Mouse (Mus musculus) left cerebral cortex, postnatal 14 days (tissue): ENCODE data around the gene Tex2. TPM values are rescaled to one million over a fixed set of nuclear protein-coding genes. Genes with fewer than 3 reads are reported as not detected.
A peak's percentile ranks its signal among the peaks of the same experiment; 100 is the strongest.

Source experiments
- DNase-seq, 2 experiments: peaks; one replicate each; pipeline ENCODE4 v3.0.0; 2021 to 2022; ENCODE audit warnings: low spot score in 2 of 2, mixed read lengths in 1 of 2
- intact Hi-C: fragments of 180-260 bp; cut with DNase I; formaldehyde crosslinking; loops from one replicate; pipeline ENCODE4 v1.15.1; 2025
- total RNA-seq, 2 experiments: library from RNA; stranded (reverse); gene quantifications; 2 replicates each; pipeline ENCODE4 v1.2.3; 2021

The Tex2 gene
- total RNA-seq, 2 experiments from 2014 or later = 98.0 to 102 TPM

DNA sequence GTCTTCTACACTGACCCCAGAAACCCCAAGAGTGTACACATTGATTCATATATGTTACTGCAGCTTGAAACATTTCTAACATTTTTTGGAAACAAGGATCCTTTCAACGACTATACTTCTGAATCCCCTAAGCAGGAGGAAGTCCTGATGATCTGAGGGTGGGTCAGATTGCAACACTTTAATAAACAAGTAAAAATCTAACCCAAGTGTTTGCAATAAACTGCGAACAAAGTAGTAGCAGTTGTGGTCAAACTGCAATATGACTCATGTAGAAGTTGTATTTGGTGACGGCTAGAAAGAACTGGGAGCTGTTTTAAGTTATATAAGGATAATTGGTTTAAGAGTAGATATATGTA is 132.7 kb downstream of the Tex2 start:
- intact Hi-C loops = loop anchor here (10.0 kb wide), 1 partner anchor 264 kb away; no protein-coding TSS in a partner anchor
- no peak for DNase-seq

DNA sequence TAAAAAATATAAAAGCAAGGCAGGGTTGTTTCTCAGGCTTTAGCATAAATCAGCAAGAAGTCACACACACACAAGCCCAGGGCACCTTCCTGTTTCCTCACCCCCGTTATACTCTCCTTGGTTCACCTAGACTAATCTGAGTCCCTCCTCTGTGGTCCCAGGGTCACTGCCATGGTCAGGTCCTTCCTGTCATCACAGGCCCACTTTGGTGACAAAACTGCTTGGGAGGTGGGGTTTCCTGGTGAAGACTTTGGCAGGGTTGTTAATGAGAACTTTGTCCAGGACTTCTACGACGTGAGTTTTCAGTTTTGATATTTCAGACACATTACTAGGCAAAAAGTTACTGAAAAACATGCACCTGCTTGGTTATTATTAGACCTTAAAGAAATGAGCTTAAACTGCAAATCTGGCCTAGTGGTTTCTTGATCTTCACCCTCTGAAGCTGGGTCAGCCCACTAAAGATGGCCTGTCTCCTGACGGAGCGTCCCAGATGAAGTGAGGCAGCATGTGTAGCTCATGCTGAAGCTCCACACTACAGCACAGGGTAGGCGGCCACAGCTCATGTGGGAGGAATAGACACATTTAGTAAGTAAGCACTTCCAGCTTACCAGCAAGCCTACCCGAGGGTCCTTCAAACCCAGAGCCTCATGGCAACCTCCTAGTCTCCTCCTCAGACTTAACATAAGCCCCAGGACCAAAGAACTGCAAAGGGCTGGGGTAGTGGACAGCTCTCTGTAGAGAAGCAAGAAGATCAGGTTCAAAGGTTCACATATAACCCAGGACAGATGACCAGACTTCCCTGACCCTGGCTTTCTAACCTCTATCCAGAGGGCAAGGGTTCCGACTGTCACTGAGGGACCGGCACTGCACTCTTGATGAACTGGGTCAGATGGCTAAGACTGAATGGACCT is 133.3 kb downstream of the Tex2 start:
- intact Hi-C loops = loop anchor here (10.0 kb wide), 1 partner anchor 265 kb away; no protein-coding TSS in a partner anchor
- DNase-seq = no peak

DNA sequence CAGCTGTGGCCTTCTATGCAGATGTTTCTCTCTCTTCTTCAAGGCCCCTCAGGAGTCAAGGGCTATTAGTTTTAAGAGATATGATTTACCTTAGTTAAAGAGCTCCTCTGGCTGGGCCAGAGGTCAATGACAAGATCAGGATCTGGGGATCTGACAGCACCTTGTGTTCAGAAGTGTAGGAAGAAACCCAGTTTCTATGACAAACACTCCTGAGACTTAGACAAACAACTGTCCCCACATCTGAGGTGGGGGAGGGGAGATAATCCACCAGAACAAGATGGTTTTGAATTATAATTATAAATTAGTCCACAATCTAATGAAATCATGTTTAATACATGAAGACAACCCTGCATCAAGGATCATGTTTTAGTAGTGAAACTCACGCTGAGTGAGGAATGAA is 134.5 kb downstream of the Tex2 start:
- no peak for DNase-seq
- intact Hi-C loops = no loop called here

DNA sequence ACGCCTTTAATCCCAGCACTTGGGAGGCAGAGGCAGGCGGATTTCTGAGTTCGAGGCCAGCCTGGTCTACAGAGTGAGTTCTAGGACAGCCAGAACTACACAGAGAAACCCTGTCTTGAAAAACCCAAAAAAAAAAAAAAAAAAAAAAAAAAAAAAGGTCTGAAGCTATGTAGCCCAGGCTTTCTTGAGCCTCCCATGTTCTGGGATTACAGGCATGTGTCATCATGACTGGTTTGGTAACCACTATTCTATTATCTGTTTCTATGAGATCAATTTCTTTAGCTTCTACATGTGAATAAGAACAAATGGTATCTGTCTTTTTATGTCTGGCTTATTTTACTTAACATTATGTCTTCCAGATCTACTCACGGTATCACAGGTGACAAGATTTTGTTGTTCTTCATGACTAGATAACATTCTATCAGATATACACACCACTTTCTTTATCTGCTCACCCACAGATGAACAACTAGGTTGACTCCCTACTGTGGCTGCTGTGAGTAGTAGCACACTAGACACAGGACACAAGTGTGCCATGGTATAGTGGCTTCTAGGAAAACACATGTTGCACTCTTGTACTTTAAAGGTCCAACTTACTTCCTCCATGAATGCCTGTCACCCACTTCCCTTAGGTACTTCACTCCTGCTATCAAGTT is 135.6 kb downstream of the Tex2 start:
- intact Hi-C loops = no loop called here

DNA sequence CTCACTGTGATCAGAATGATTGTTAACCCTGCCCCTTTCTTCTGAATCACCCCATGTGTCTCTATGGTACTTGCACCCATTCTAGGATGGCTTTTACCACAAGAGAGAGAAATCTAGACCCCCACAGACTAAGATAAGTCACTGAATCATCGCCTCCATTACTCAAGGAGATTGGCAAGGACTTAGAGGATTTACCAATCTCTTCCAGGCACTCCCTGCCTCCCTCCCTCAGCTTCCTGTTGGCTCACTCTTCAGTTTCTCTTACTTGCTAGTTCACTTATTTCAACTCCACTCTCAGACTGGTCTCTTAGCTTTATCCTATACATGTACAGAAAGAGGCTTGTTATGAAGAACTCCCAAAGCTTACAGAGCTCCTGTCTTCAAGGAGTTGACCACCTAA is 137.9 kb downstream of the Tex2 start:
- intact Hi-C loops = no loop called here
- DNase-seq = no peak

More for the DNA sequence above, 135.6 kb downstream of the Tex2 start:
- no peak for DNase-seq

DNA sequence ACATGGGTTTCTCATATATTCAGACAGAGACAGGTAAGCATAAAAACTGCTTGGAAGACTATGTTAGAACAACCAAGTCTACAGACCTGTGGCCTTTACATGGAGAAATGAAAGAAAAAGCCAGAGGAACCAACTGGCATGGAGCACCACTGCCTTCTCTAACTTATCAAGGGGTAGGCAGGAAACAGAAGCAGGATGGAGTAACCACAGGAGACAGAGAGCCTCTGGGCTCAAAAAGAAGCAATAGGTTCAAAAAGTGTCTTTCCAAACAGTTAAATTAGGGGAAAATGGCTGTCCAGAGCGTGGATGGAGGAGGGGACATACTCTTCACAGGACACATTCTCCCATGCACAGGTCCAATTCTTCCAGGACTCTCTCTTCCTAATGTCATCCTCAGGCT is 141.6 kb downstream of the Tex2 start:
- no peak for DNase-seq
- intact Hi-C loops = no loop called here

DNA sequence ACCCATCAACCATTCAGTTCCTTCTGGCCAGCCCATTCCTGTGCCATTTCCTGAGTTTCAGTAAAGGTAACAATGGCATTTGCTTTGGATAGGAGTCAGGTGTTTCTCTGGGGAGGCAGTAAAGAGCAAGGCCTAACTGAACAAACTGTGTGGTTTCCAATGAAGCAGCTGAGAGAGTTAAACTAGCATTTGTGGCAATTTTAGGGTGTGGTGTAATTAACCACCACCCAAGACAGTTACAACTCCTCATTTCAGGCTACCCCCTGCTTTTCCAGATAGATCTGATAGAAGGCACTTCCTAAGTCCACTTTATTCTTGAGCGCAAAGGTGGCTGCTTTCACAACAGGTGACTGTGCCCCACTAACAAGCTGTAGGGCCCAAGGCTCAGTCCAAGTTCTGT is 144.7 kb downstream of the Tex2 start:
- no peak for DNase-seq
- intact Hi-C loops = no loop called here

DNA sequence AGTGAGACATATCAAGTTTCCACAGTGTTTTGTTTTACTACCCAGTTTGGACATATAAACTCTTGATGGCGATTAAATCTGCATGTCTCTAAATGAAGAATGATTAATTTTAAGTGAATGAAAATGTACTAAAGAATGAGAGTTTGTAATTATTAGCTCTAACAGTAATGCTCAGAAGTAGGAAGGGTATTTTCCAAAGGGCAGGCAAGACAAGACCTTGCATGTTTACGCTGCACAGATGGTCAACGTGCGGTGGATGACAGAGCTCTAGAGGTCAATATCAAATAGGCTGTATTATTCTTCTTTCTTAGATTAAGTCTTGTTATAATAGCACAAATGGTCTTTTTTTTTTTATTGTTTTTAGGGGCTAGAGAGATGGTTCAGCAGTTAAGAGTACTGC is 147.3 kb downstream of the Tex2 start:
- DNase-seq = no peak
- intact Hi-C loops = no loop called here

DNA sequence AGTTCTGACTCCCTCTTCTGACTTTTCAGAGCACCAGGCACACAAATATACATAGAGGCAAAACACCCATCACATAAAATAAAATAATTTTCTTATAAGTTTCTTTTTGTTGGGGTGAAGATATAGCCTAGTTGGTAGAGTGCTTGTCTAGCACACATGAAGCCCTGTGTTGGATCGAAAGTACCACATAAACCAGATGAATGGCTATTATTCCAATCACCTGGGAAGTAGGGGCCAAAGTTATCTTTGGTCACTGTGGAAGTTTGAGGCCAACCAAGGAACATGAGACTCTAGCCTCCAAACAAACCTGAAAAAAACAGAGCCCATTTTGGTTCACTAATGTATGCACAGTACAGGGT is 147.7 kb downstream of the Tex2 start:
- no peak for DNase-seq
- intact Hi-C loops = no loop called here

DNA sequence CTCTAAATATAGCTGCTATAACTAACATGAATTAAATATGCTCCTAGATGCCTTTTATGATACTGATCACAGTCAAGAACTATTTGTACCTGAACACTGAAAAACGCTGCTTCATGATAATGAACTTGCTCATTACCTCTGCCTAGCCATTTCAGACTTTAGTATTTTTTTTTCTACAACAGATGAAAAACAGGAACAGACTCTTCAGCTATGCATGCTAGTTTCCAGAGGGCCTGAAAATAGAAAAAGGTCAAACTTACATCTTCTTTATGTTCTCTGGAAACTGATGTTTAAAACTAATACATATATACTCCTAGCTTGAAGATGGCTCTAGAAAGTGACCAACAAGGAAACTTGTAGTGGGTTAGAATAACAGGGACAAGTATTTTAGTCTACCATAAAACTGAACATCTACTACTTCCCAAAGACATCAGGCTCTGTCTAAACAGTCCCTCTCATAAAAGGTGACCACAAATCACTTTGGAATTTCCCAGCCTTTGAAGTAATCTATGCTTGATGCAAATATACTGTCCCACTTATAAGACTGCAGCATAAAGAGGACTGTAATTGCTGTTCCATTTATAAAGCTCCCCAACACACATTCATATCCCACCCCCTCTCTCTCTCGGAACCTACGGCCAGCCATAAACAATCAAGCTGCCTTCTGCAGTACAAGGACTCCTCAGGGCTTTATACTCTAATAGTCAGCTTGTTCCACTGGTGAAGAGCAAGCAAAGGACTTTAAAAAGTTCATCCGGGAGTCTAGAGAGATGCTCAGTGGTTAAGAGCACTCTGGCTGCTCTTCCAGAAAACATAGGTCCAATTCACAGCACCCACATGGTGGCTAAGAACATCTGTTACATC is 148.3 kb downstream of the Tex2 start:
- DNase-seq = no peak
- intact Hi-C loops = no loop called here

DNA sequence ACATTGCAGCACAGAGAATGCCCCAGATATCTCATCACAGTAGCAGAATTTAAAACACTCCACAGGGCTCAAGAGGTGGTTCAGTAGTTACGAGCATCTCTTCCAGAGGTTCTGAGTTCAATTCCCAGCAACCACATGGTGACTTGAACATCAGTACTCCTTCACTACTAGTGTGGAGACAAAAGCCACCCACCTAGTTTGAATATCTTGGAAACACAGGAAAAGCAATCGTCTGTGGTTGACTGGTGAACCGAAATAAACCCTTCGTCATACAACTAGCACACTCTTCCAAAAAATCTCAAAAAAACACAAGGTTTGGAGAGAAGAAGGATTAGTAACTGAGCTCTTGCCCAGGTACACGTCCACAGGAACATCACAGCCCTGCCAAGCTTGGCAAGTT is 149.4 kb downstream of the Tex2 start:
- peak in 1 of 2 experiments; percentile 10 for DNase-seq
- intact Hi-C loops = no loop called here

DNA sequence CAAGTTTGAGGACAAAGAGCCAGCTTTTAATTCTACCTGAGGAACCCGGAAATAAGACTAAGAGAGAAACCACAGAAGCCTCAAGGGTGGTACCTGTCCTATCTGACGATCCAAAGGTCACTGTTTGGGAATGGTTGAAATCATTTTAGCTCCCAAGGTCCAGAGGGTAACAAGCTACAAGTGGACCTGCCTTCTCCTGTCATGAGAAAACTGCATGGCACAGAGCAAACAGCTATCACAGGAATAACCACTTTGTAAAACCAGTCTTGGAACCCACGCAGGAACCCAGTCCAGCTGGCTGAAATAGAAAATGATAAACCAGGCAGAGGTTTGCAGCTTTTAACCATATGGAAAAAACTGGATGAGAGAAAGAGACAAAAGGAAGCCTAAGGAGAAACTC is 150.9 kb downstream of the Tex2 start:
- peak in 1 of 2 experiments; percentile 10 for DNase-seq

DNA sequence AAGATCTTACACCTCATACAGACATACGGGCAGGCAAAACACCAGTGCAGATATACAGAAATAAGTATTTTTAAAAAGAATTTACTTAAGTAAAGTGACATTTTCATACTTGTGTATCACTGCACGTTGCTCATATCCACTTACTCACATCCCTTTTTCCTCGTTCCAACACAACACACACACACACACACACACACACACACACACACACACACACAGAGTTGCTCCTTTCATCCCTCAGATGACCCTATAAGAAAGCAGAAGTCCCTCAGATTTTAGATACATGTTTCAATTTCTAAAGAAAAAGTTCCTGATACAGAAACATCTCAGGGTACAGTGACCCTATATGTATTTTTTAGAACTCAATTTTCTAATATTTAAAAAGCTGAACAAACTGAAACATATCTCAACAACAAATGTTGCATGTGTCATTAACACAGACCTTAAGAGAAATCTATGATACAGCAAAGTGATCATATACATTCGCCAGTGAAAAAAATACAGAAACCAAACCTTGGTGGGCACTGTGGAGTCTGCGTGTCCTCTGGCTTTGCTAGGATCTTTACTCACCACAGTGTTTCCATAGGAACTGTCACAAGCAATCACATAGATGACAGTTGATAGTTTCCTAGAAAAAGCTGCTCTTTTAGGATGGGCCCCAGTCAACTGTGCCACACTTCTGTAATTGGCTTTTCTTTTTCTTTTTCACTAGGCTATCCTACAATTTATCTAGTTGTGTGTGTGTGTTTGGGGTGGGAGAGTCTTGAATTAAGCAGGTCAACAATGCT is 151.9 kb downstream of the Tex2 start:
- intact Hi-C loops = no loop called here
- no peak for DNase-seq

More for the DNA sequence above, 150.9 kb downstream of the Tex2 start:
- intact Hi-C loops = no loop called here

DNA sequence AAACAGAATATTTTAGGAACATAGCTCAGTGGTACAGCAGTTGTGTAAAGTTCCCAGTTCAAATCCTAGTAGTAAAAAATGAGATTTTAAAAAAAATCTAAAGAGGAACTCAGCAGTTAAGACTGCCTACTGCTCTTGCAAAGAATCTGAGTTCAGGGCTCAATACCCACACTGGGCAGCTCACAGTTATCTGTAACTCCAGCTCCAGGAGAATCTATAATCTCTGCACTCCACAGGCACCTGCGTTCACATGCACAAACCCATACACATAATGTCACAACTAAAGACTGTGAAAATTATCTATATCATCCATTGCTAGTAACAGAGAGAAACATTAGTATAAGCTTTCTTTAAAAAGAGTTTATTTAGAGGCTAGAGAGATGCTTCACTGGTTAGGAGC is 152.6 kb downstream of the Tex2 start:
- intact Hi-C loops = no loop called here
- DNase-seq = no peak

DNA sequence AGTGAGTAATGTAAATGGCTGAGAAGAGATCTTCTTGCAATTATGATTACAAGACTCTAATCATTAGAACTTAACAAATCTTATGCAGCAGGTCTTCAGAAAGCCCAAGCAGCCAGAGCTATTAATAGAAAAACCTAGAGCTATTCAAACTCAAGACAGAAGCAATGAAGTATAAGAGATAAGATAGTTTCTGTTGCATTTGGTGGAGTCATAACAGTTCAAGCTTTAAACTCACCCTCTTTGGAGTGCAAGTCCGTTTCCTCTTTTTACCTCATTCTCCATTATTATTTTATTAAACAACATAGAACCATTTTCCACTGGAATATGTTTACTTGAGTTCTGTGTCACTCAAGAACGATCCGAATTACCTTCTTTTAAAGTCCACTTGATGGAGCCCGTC is 154.7 kb downstream of the Tex2 start:
- intact Hi-C loops = no loop called here
- DNase-seq = no peak
